Mouse (Mus musculus): ENCODE measurements around the gene Ppp1r12b. TPM values are rescaled to one million over a fixed set of nuclear protein-coding genes. Genes with fewer than 3 reads are reported as not detected.

Gene Ppp1r12b
- polyA plus RNA-seq, 1 experiment from 2014 or later, result 10.5 TPM

DNA sequence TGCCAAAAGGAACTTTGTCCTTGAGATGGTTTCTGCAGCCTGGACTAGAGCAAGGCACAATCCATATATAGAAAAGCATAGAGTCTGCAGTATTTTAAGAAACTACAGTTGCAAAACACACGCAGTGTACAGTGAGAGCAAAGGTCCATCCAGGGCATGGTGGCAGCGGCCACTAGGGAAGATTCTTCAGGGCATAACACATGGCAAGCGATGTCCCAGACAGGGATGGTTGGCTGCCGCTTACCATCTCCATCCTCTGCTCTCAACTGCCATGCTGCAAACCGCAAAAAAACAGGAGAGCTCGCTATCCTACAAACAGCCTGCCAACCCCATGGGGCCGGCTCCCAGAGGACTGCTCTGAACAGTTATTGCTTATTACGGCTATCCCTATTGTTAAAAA is 132.4 kb downstream of the Ppp1r12b start:
- peaks cover 9% of the 10 kb centered on the region; the same call in 1 of the 2 replicates for H3K4me1 ChIP-seq (replicated peaks; ENCODE audit: control insufficient read depth, insufficient read depth, low read length)
- no peak overlapping the region for H3K4me3 ChIP-seq (ENCODE audit: low read length)
- no peaks in the 10 kb centered on the region for H3K27me3 ChIP-seq (ENCODE audit: control insufficient read depth, insufficient read depth, low read depth, low read length)
- 58% methylated on average over 8 of the region's 8 CpGs for WGBS
- H3K9me3 ChIP-seq (ENCODE audit: control insufficient read depth, low read length), result no peaks in the 10 kb centered on the region
- H3K4me2 ChIP-seq (ENCODE audit: low read depth, low read length), result no peak overlapping the region
- H3K9ac ChIP-seq (ENCODE audit: low read length), result no peak overlapping the region
- peak overlapping the region; percentile 39; the same call in 1 of the 2 replicates for H3K27ac ChIP-seq (ENCODE audit: low read length)
- H3K36me3 ChIP-seq (ENCODE audit: control insufficient read depth, insufficient read depth, low read length), result no peaks in the 10 kb centered on the region
- ATAC-seq (ENCODE audit: low read depth), result 0 out of 2 replicates have a peak, but pooled peaks have one; percentile 64

DNA sequence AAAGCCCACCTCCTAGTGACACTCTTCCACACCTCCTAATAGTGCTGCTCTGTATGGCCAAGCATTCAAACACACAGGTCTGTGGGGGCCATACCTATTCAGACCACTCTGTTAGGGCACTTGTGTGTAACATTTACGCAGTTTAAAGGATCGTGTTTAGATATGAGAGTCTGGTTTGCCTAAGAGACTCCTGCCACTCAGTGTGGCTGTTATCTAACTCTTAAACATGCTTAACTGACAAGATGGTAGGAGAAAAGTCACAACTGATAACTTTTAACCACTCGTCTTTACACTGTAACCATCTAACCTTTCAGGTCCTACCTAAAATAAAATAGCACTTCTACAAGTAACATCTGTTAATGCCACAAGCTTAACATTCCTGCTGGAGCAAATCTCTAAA is 134.9 kb downstream of the Ppp1r12b start:
- Histone ChIP-seq H3K4me1 (replicated peaks; ENCODE audit: control insufficient read depth, insufficient read depth, low read length) (peaks cover 23% of the 10 kb centered on the region), H3K27ac (ENCODE audit: low read length) (no peak overlapping the region), H3K4me3 (ENCODE audit: low read length) (no peak overlapping the region), H3K9ac (ENCODE audit: low read length) (no peak overlapping the region), H3K4me2 (ENCODE audit: low read depth, low read length) (no peak overlapping the region), H3K9me3 (ENCODE audit: control insufficient read depth, low read length) (no peaks in the 10 kb centered on the region), H3K27me3 (ENCODE audit: control insufficient read depth, insufficient read depth, low read depth, low read length) (no peaks in the 10 kb centered on the region), H3K36me3 (ENCODE audit: control insufficient read depth, insufficient read depth, low read length) (no peaks in the 10 kb centered on the region)
- ATAC-seq (ENCODE audit: low read depth), result no peak
- 47% methylated on average over 3 of the region's 3 CpGs for WGBS

DNA sequence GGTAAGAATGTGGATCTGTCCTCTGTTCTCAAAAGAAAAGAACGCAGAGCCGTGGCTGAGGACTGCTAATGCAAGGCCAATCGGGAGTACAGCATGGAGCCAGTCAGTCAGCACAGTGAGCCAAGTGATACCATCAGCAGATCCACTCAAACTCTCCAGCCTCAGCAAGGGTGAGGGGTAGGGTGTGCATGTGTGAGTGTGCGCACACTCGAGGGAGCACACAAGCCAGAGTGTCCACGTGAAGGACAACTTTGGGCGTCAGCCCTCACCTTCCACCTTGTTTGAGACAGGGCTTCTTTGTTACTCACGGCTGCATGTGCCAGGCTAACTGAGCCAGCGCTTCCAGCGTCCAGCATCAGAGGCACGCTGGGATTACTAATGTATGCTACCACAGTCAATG is 136.5 kb downstream of the Ppp1r12b start:
- ATAC-seq (ENCODE audit: low read depth), result no peak
- Histone ChIP-seq H3K36me3 (ENCODE audit: control insufficient read depth, insufficient read depth, low read length) (no peaks in the 10 kb centered on the region), H3K9ac (ENCODE audit: low read length) (no peak overlapping the region), H3K4me3 (ENCODE audit: low read length) (no peak overlapping the region), H3K27me3 (ENCODE audit: control insufficient read depth, insufficient read depth, low read depth, low read length) (no peaks in the 10 kb centered on the region), H3K9me3 (ENCODE audit: control insufficient read depth, low read length) (no peaks in the 10 kb centered on the region), H3K4me1 (replicated peaks; ENCODE audit: control insufficient read depth, insufficient read depth, low read length) (peaks cover 21% of the 10 kb centered on the region), H3K27ac (ENCODE audit: low read length) (no peak overlapping the region), H3K4me2 (ENCODE audit: low read depth, low read length) (no peak overlapping the region)
- 87% methylated on average over 11 of the region's 11 CpGs for WGBS

DNA sequence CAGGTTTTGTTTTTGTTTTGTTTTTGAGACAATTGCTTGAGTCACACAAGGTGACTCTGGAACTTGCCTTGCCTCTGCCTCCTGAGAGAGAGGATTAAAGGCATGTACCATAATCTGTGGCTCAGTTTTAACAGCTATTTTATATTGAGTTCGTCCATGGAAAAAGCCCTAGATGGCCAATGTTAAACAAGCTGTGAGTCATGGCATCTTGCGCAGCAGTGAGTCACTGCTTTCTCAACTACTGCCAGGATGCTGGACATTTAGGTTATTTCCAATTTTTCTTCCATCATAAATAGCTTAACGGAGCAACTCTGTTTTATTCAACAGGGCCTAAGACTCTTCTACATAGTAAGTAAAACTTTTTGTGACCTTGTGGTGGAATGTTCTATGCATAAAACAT is 137.0 kb downstream of the Ppp1r12b start:
- ATAC-seq (ENCODE audit: low read depth), result no peak
- WGBS, result 82% methylated on average over 3 of the region's 3 CpGs
- Histone ChIP-seq H3K27ac (ENCODE audit: low read length) (no peak overlapping the region), H3K36me3 (ENCODE audit: control insufficient read depth, insufficient read depth, low read length) (no peaks in the 10 kb centered on the region), H3K27me3 (ENCODE audit: control insufficient read depth, insufficient read depth, low read depth, low read length) (no peaks in the 10 kb centered on the region), H3K9ac (ENCODE audit: low read length) (no peak overlapping the region), H3K4me3 (ENCODE audit: low read length) (no peak overlapping the region), H3K4me1 (replicated peaks; ENCODE audit: control insufficient read depth, insufficient read depth, low read length) (peaks cover 20% of the 10 kb centered on the region), H3K4me2 (ENCODE audit: low read depth, low read length) (no peak overlapping the region), H3K9me3 (ENCODE audit: control insufficient read depth, low read length) (no peaks in the 10 kb centered on the region)

DNA sequence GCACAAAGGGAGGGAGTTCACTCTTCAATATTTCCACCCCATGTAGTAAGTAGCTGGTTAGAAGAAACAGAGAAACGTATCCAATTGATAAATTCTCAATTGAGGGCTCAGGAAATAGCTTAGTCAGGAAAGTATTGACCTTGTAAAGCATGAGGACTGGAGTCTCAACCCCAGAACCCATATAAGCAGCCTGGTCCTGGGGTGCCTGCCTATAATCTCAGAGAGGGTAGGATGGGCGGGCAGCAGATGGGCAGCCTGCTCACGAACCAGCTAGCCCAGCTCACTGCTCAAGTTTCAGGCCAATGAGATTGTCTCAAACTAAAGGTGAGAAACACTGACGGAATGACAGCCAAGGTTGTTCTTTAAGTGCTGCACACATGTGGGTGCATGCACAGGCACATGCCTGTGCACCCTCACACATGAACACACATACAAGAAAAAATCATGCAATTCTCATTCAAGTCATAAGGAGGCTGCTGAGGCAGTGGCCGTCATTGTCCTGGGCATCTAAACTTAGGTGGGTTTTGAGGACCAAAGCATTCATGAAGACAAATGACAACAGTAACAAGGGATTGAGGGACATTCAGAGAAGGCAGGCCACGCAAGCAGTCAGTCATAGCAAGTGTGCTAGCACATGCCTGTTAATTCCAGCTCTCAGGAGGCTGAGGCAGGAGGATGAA is 137.7 kb downstream of the Ppp1r12b start:
- H3K36me3 ChIP-seq (ENCODE audit: control insufficient read depth, insufficient read depth, low read length), result no peaks in the 10 kb centered on the region
- no peak for ATAC-seq (ENCODE audit: low read depth)
- H3K27ac ChIP-seq (ENCODE audit: low read length), result peak overlapping the region; percentile 77; the same call in 1 of the 2 replicates
- WGBS, result 88% methylated on average over 6 of the region's 6 CpGs
- H3K9ac ChIP-seq (ENCODE audit: low read length), result no peak overlapping the region
- no peak overlapping the region for H3K4me3 ChIP-seq (ENCODE audit: low read length)
- peaks cover 17% of the 10 kb centered on the region for H3K4me1 ChIP-seq (replicated peaks; ENCODE audit: control insufficient read depth, insufficient read depth, low read length)
- H3K9me3 ChIP-seq (ENCODE audit: control insufficient read depth, low read length), result no peaks in the 10 kb centered on the region
- no peaks in the 10 kb centered on the region for H3K27me3 ChIP-seq (ENCODE audit: control insufficient read depth, insufficient read depth, low read depth, low read length)
- no peak overlapping the region for H3K4me2 ChIP-seq (ENCODE audit: low read depth, low read length)

DNA sequence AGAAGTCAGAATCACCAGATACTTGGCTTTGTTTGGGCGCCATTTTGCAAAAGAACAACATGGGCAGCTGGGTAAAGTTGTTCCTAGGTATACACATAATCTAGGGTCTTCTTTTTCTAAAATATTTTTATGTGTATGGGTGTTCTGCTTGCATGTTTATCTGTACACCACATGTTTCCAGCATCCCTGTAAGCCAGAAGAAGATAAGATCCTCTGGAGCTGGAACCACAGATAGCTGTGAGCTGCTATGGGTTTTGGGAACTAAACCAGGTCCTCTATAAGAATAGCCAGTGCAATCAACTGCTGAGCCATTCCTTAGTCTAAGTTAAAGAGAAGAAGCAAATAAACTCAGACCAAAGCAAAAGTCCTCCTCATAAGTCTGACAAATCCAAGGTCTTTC is 138.6 kb downstream of the Ppp1r12b start:
- H3K27ac ChIP-seq (ENCODE audit: low read length), result peak overlapping the region; percentile 77
- H3K36me3 ChIP-seq (ENCODE audit: control insufficient read depth, insufficient read depth, low read length), result no peaks in the 10 kb centered on the region
- no peak overlapping the region for H3K4me2 ChIP-seq (ENCODE audit: low read depth, low read length)
- no peaks in the 10 kb centered on the region for H3K27me3 ChIP-seq (ENCODE audit: control insufficient read depth, insufficient read depth, low read depth, low read length)
- H3K4me3 ChIP-seq (ENCODE audit: low read length), result no peak overlapping the region
- 76% methylated on average over 1 of the region's 1 CpGs for WGBS
- H3K9ac ChIP-seq (ENCODE audit: low read length), result no peak overlapping the region
- peaks cover 17% of the 10 kb centered on the region for H3K4me1 ChIP-seq (replicated peaks; ENCODE audit: control insufficient read depth, insufficient read depth, low read length)
- ATAC-seq (ENCODE audit: low read depth), result no peak
- no peaks in the 10 kb centered on the region for H3K9me3 ChIP-seq (ENCODE audit: control insufficient read depth, low read length)

DNA sequence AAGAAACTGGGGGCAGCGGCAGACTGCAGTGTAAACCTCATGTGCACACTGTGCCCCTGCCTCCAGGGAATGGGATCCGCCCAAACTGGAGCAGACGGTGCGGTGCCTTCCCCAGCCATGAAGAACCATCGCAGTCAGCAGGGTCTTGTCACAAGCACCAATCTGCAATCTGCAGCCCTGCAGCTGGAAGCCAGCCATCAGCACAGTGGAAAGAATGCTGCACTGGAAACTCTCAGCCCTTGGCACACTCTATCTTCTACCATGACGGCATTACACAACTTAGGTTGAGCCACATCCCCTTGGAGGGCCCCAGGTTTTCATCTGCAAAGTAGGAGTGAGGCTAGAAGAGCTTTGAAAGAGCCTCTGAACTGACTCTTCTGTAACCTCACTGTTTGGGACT is 139.1 kb downstream of the Ppp1r12b start:
- Histone ChIP-seq H3K4me3 (ENCODE audit: low read length) (no peak overlapping the region), H3K27me3 (ENCODE audit: control insufficient read depth, insufficient read depth, low read depth, low read length) (no peaks in the 10 kb centered on the region), H3K9me3 (ENCODE audit: control insufficient read depth, low read length) (no peaks in the 10 kb centered on the region), H3K27ac (ENCODE audit: low read length) (peak overlapping the region; percentile 77), H3K4me2 (ENCODE audit: low read depth, low read length) (no peak overlapping the region), H3K36me3 (ENCODE audit: control insufficient read depth, insufficient read depth, low read length) (no peaks in the 10 kb centered on the region), H3K4me1 (replicated peaks; ENCODE audit: control insufficient read depth, insufficient read depth, low read length) (peaks cover 17% of the 10 kb centered on the region), H3K9ac (ENCODE audit: low read length) (no peak overlapping the region)
- WGBS, result 29% methylated on average over 6 of the region's 6 CpGs
- peak; percentile 98 for ATAC-seq (ENCODE audit: low read depth)

DNA sequence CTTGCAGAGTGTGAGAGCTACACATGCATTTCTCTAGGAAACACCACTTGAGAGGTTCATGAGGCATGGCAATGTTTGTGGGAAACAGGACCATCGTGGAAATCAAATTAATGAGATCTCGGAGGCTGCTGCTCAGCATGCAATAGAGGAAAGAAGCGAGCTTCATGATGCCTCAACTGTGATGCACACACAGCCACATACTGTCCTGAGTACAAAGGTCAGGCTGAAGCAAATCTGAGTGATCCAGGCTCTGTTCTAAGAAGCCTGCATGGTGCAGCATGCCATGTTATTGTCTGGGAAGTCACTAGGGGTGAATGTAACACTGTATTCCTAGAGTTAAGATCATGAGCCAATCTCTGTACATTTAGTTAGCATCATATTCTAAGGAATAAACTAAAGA is 140.0 kb downstream of the Ppp1r12b start:
- no peak overlapping the region for H3K9ac ChIP-seq (ENCODE audit: low read length)
- WGBS, result 56% methylated on average over 3 of the region's 3 CpGs
- peak overlapping the region; percentile 30 for H3K27ac ChIP-seq (ENCODE audit: low read length)

DNA sequence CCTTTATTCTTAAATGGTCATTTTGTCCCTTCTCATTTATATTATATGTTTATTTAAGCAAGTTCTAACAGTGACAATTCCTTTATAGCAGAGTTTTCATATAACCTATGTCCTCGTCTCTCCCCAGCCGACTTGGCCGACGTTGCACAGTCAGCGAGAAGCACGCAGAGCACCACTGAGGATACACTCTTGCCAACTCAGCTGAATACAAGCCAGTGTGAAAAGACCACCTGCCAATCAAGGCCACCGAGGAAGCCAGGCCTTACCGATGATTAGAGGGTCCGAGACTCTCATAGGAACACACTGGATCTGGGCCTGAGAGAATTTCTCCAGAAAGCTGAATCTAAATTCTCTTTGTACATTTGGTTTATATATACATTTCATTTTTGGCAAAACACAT is 150.3 kb downstream of the Ppp1r12b start:
- no peak overlapping the region for H3K4me2 ChIP-seq (ENCODE audit: low read depth, low read length)
- no peaks in the 10 kb centered on the region for H3K36me3 ChIP-seq (ENCODE audit: control insufficient read depth, insufficient read depth, low read length)
- peak overlapping the region; percentile 57 for H3K27ac ChIP-seq (ENCODE audit: low read length)
- no peak for ATAC-seq (ENCODE audit: low read depth)
- H3K27me3 ChIP-seq (ENCODE audit: control insufficient read depth, insufficient read depth, low read depth, low read length), result no peaks in the 10 kb centered on the region
- 61% methylated on average over 9 of the region's 9 CpGs for WGBS
- H3K9ac ChIP-seq (ENCODE audit: low read length), result peak overlapping the region; percentile 35; the same call in 1 of the 2 replicates
- H3K4me3 ChIP-seq (ENCODE audit: low read length), result no peak overlapping the region
- no peaks in the 10 kb centered on the region for H3K9me3 ChIP-seq (ENCODE audit: control insufficient read depth, low read length)
- peaks cover 42% of the 10 kb centered on the region for H3K4me1 ChIP-seq (replicated peaks; ENCODE audit: control insufficient read depth, insufficient read depth, low read length)

More for the DNA sequence above, 140.0 kb downstream of the Ppp1r12b start:
- H3K4me3 ChIP-seq (ENCODE audit: low read length), result no peak overlapping the region
- H3K4me1 ChIP-seq (replicated peaks; ENCODE audit: control insufficient read depth, insufficient read depth, low read length), result peaks cover 17% of the 10 kb centered on the region
- no peak overlapping the region for H3K4me2 ChIP-seq (ENCODE audit: low read depth, low read length)
- H3K27me3 ChIP-seq (ENCODE audit: control insufficient read depth, insufficient read depth, low read depth, low read length), result no peaks in the 10 kb centered on the region
- no peak for ATAC-seq (ENCODE audit: low read depth)
- no peaks in the 10 kb centered on the region for H3K36me3 ChIP-seq (ENCODE audit: control insufficient read depth, insufficient read depth, low read length)
- no peaks in the 10 kb centered on the region for H3K9me3 ChIP-seq (ENCODE audit: control insufficient read depth, low read length)

Data from lung, embryonic 16.5 days (tissue).